Mouse (Mus musculus) kidney, embryonic 14.5 days (tissue): ENCODE data around the gene Trp63. TPM values are rescaled to one million over a fixed set of nuclear protein-coding genes. Genes with fewer than 3 reads are reported as not detected.

ENCODE experiments used
- ATAC-seq: fragments of 200-750 bp; cut with Nextera tagmentation; 2 replicates; pipeline ENCODE4 v1.8.0; 2017; ENCODE audit warnings: moderate number of reproducible peaks, mild to moderate bottlenecking, moderate TSS enrichment, moderate library complexity; ENCODE audit not compliant: low FRiP score, low TSS enrichment
- H3K27ac ChIP-seq: fragments of 300-500 bp; sonication (generic); 2 replicates; pipeline ENCODE4 v1.5.1; 2014; ENCODE audit warnings: low read depth, mild to moderate bottlenecking, low read length, moderate library complexity, mixed read lengths
- H3K27me3 ChIP-seq: fragments of 300-500 bp; sonication (generic); 2 replicates; pipeline ENCODE4 v1.6.1; 2014; ENCODE audit warnings: mild to moderate bottlenecking, low read length; ENCODE audit not compliant: control insufficient read depth, insufficient read depth
- H3K36me3 ChIP-seq: fragments of 300-500 bp; sonication (generic); 2 replicates; pipeline ENCODE4 v1.6.1; 2014; ENCODE audit warnings: low read length, mixed read lengths; ENCODE audit not compliant: control insufficient read depth, insufficient read depth
- H3K4me1 ChIP-seq: fragments of 300-500 bp; sonication (generic); 2 replicates; pipeline ENCODE4 v1.6.1; 2014; ENCODE audit warnings: low read length, mixed read lengths; ENCODE audit not compliant: control insufficient read depth, insufficient read depth
- H3K4me2 ChIP-seq: fragments of 300-500 bp; sonication (generic); replicated peaks from 2 replicates; pipeline ENCODE4 v1.6.1; 2014; ENCODE audit warnings: low read depth, mild to moderate bottlenecking, low read length
- H3K4me3 ChIP-seq: fragments of 300-500 bp; sonication (generic); 2 replicates; pipeline ENCODE4 v1.5.1; 2014; ENCODE audit warnings: mild to moderate bottlenecking, low read length
- H3K9ac ChIP-seq: fragments of 300-500 bp; sonication (generic); 2 replicates; pipeline ENCODE4 v1.6.1; 2014; ENCODE audit warnings: low read depth, mild to moderate bottlenecking, low read length, moderate library complexity
- H3K9me3 ChIP-seq: fragments of 300-500 bp; sonication (generic); 2 replicates; pipeline ENCODE4 v1.6.1; 2016; ENCODE audit warnings: low read length; ENCODE audit not compliant: control insufficient read depth
- WGBS: fragments of 180-500 bp; shearing (Covaris S2); extraction: QIAGEN DNeasy Blood & Tissue Kit; methylation state at CpG from one replicate; pipeline ENCODE4 v1.1.7; 2014; 5-methylcytosine and 5-hydroxymethylcytosine counted together
- polyA plus RNA-seq: library from polyadenylated mRNA; unstranded; fragments of >200 nt; fragmentation: Nextera tagmentation; extraction: Ambion mirVana; gene quantifications from 2 replicates; pipeline ENCODE4 v1.2.1, GENCODE M21; 2014

Trp63 gene
- polyA plus RNA-seq, 1 experiment from 2014 or later, result 0.83 TPM

GRCm38 (mm10) chr16:25875681-25876080, 192.1 kb downstream of the Trp63 start:
- Histone ChIP-seq H3K36me3 (no peaks in the 10 kb centered on the region), H3K4me2 (no peak overlapping the region), H3K27ac (no peak overlapping the region), H3K4me1 (no peaks in the 10 kb centered on the region), H3K4me3 (no peak overlapping the region), H3K9me3 (no peaks in the 10 kb centered on the region), H3K27me3 (no peaks in the 10 kb centered on the region), H3K9ac (no peak overlapping the region)
- ATAC-seq, result no peak
- WGBS, result 71% methylated on average over 2 of the region's 2 CpGs

- Histone ChIP-seq H3K9ac (no peak overlapping the region), H3K4me2 (no peak overlapping the region)
- WGBS, result 70% methylated on average over 7 of the region's 7 CpGs
These were observed 193.9 kb downstream of the Trp63 start for GRCm38 (mm10) chr16:25877416-25877965.

GRCm38 (mm10) chr16:25878116-25878515, 194.6 kb downstream of the Trp63 start:
- Histone ChIP-seq H3K4me1 (no peaks in the 10 kb centered on the region), H3K9ac (no peak overlapping the region), H3K9me3 (no peaks in the 10 kb centered on the region), H3K36me3 (no peaks in the 10 kb centered on the region), H3K4me2 (no peak overlapping the region), H3K27ac (no peak overlapping the region), H3K27me3 (no peaks in the 10 kb centered on the region), H3K4me3 (no peak overlapping the region)
- ATAC-seq, result no peak

More at GRCm38 (mm10) chr16:25877416-25877965, 193.9 kb downstream of the Trp63 start:
- no peaks in the 10 kb centered on the region for H3K36me3 ChIP-seq
- H3K9me3 ChIP-seq, result no peaks in the 10 kb centered on the region
- no peak for ATAC-seq
- H3K4me3 ChIP-seq, result no peak overlapping the region
- H3K27me3 ChIP-seq, result no peaks in the 10 kb centered on the region
- no peaks in the 10 kb centered on the region for H3K4me1 ChIP-seq
- H3K27ac ChIP-seq, result no peak overlapping the region

- H3K4me2 ChIP-seq, result no peak overlapping the region
- no peak overlapping the region for H3K4me3 ChIP-seq
- WGBS, result 80% methylated on average over 4 of the region's 4 CpGs
- no peak overlapping the region for H3K27ac ChIP-seq
- H3K9ac ChIP-seq, result no peak overlapping the region
- H3K9me3 ChIP-seq, result no peaks in the 10 kb centered on the region
- no peaks in the 10 kb centered on the region for H3K36me3 ChIP-seq
- H3K4me1 ChIP-seq, result no peaks in the 10 kb centered on the region
- no peaks in the 10 kb centered on the region for H3K27me3 ChIP-seq
- ATAC-seq, result no peak
These were observed 215.5 kb downstream of the Trp63 start for GRCm38 (mm10) chr16:25899071-25899470.

- no peaks in the 10 kb centered on the region for H3K36me3 ChIP-seq
- H3K4me2 ChIP-seq, result no peak overlapping the region
- H3K27ac ChIP-seq, result no peak overlapping the region
- H3K4me3 ChIP-seq, result no peak overlapping the region
- no peak for ATAC-seq
- WGBS, result 94% methylated on average over 2 of the region's 2 CpGs
- H3K9me3 ChIP-seq, result no peaks in the 10 kb centered on the region
- H3K27me3 ChIP-seq, result no peaks in the 10 kb centered on the region
- H3K9ac ChIP-seq, result no peak overlapping the region
- H3K4me1 ChIP-seq, result no peaks in the 10 kb centered on the region
These were observed 216.1 kb downstream of the Trp63 start for GRCm38 (mm10) chr16:25899657-25900056.

- ATAC-seq, result no peak
- H3K9ac ChIP-seq, result no peak overlapping the region
These were observed 216.9 kb downstream of the Trp63 start for GRCm38 (mm10) chr16:25900389-25900908.

GRCm38 (mm10) chr16:25912185-25912584, 228.6 kb downstream of the Trp63 start:
- no peaks in the 10 kb centered on the region for H3K27me3 ChIP-seq
- ATAC-seq, result no peak
- H3K36me3 ChIP-seq, result no peaks in the 10 kb centered on the region
- no peak overlapping the region for H3K9ac ChIP-seq
- H3K9me3 ChIP-seq, result peaks cover 4% of the 10 kb centered on the region; the same call in 1 of the 2 replicates
- no peak overlapping the region for H3K4me2 ChIP-seq
- H3K4me3 ChIP-seq, result no peak overlapping the region
- WGBS, result 82% methylated on average over 1 of the region's 1 CpGs
- no peaks in the 10 kb centered on the region for H3K4me1 ChIP-seq
- no peak overlapping the region for H3K27ac ChIP-seq

More at GRCm38 (mm10) chr16:25900389-25900908, 216.9 kb downstream of the Trp63 start:
- H3K4me3 ChIP-seq, result no peak overlapping the region
- H3K27ac ChIP-seq, result no peak overlapping the region
- H3K4me2 ChIP-seq, result no peak overlapping the region
- no peaks in the 10 kb centered on the region for H3K36me3 ChIP-seq
- WGBS, result 89% methylated on average over 3 of the region's 3 CpGs
- no peaks in the 10 kb centered on the region for H3K27me3 ChIP-seq
- H3K9me3 ChIP-seq, result no peaks in the 10 kb centered on the region
- H3K4me1 ChIP-seq, result no peaks in the 10 kb centered on the region

- Histone ChIP-seq H3K36me3 (no peaks in the 10 kb centered on the region), H3K9me3 (no peaks in the 10 kb centered on the region), H3K27ac (no peak overlapping the region), H3K9ac (no peak overlapping the region), H3K27me3 (no peaks in the 10 kb centered on the region), H3K4me2 (no peak overlapping the region), H3K4me1 (no peaks in the 10 kb centered on the region), H3K4me3 (no peak overlapping the region)
- WGBS, result 89% methylated on average over 2 of the region's 2 CpGs
- ATAC-seq, result no peak
These were observed 250.6 kb downstream of the Trp63 start for GRCm38 (mm10) chr16:25934181-25934580.
